Mouse (Mus musculus) small intestine, adult 2 months (tissue): ENCODE data around the gene Tmc6.

ENCODE experiments used
- CTCF ChIP-seq: fragments of 200-500 bp; IDR thresholded peaks from 2 replicates; pipeline ENCODE4 v1.5.1; 2012; ENCODE audit warnings: low read depth, mild to moderate bottlenecking, control low read depth, inconsistent platforms, low read length, moderate library complexity, mixed read lengths; ENCODE audit not compliant: insufficient replicate concordance, insufficient read length; ENCODE audit errors: extremely low read depth
- POLR2A ChIP-seq: fragments of 200-500 bp; IDR thresholded peaks from 2 replicates; pipeline ENCODE4 v1.6.1; 2012; ENCODE audit warnings: low read depth, mild to moderate bottlenecking, control low read depth, inconsistent platforms, low read length, moderate library complexity

- TF ChIP-seq POLR2A (no peak), CTCF (no peak)
These were observed 51.5 kb downstream of the Tmc6 start for GRCm38 (mm10) chr11:117730490-117730838.
